Mouse (Mus musculus) adrenal gland (tissue): ENCODE measurements around the gene Slfn4.
"Not testable (repeated sequence)": the region's sequence is repeated elsewhere in the genome, so short reads cannot be mapped to it uniquely, and the experiment has no call there.

Experiments used
- intact Hi-C: fragments of 180-260 bp; cut with DNase I; formaldehyde crosslinking; loops from one replicate; pipeline ENCODE4 v1.15.1; 2025
- long read RNA-seq, 2 experiments: library from polyadenylated mRNA; unstranded; transcript quantifications; one replicate each; pipeline ENCODE4 v2.0.0; 2020; ENCODE audit warnings: borderline replicate concordance in 1 of 2; ENCODE audit not compliant: insufficient replicate concordance in 1 of 2

Gene Slfn4
- long read RNA-seq, experiment 1: 0 reads
- long read RNA-seq, experiment 2: 0 reads

DNA sequence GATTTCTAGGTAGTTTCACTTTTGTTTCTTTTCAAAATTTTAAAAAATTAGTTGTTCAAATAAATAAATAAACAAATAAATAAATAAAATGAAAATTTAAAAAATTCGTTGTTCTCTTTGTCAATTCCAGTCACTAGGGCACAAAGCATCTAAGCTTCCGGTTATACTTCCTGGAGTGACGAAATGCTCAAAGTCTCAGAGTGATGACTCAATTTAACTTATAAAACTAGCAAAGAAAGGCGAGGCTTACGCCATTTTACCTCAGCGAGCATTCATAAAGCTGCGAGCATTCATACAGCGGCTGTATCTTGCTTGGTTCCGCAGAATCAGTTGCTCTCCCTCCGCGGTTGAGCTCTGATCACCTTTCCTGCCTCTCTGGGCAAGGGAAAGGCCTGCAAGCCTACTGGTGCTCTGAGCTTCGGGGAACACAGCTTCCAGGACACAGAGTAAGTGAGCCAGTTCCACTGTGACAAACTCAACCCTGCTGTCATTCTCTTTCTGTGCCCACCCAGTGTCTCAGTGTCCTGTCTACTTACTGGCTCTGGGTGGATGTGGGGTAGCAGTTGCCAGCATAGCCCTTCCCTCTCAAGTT lies at the start of gene Slfn4:
Gene Slfn4, plus strand, starts transcription at position 239 of the 592 bp plus-strand sequence.
- intact Hi-C loops: no loop called here

- intact Hi-C loops: not testable (repeated sequence)
Observed at GRCm38 (mm10) chr11:83125633-83126032, 49.4 kb upstream of the Slfn4 start.

GRCm38 (mm10) chr11:83137253-83137652 lies 37.7 kb upstream of the Slfn4 start:
- intact Hi-C loops: not testable (repeated sequence)

DNA sequence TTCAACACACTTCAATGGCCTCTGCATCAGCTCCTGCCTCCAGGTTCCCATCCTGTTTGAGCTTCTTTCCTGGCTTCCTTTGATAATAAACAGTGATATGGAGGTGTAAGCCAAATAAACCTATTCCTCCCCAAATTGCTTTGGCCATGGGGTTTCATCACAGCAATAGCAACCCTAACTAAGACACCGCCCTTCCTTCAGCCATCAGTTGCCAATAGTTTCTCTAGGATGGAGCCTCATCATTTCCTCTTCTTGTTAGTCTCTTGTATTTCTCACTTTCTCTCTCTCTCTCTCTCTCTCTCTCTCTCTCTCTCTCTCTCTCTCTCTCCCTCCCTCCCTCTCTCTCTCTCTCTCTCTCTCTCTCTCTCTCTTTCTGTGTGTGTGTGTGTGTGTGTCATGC lies 26.0 kb upstream of the Slfn4 start:
- intact Hi-C loops: not testable (repeated sequence)

DNA sequence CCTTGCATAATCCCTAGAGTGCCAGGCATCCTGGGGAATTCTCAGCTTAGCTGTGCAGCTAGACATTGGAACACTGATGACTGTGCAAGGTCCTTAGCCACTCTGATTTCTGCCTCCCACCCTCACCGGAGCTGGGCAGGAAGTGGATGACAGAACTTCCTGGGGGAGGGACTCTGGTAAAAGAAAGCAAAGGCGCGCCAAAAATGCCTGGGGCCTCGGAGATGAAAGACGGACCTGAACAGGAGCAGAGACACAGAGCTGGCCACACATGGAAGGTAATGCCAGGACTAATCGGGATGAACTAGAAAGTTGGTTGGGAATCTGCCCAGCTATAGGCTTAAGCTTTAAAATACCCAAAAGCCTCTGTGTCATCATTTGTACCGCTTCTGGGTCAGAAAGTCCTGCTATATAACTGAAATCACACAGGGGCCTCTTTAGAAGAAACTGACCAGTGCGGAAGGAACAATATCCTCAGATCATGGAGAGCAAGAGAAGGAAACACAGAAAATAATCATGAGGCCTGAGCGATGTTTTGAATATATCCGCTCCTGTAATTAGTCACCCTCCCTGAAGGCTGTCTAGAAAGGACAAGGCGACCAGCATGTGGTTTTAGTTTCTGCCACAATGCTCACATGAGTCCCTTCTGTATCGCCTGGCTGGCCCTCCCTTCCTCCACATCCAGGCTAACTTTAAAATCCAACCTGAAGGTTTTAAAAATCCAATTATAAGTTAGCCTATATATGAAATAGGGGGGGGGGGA lies 16.3 kb downstream of the Slfn4 start, which contains the start of gene Slfn3:
Gene Slfn3, plus strand, starts transcription at position 197 of the 760 bp plus-strand sequence.
- intact Hi-C loops: no loop called here

DNA sequence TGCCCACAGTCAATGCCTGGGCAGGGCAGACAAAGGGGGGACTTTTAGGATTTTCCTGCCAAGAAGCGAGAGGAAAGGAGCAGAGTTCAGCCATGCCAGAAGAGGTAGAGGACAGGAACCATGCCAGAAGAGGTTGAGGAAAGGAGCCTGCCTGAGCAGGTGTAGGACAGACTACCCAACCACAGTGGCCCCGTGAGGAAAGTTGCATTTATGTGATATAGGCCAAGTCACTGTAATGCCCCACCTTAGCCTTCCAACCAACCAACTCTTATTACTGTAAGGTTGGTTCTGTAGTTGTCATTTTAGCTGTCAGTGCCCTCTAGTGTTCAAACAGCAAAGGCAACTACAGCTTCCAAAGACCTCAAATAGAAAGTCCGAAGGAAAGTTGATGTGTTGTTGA lies 17.0 kb downstream of the Slfn4 start:
- intact Hi-C loops: no loop called here

DNA sequence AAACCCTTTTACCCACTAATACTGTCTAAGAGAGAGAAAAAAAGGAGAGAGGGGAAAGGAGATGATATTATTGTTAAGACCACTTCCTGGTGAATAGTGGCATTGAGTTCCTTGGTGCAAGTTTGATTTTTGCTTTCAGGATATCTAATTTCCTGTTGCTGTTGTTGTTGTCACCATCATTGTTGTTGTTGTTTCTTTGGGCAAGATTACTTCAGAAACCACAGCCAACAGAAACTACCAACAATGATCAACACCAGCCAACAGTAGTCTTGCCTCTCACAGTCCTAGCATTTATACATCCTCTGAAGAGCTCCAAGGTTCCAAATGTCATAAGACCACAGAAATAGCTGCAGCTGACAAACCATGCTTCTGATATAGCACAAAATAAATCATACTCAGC lies 30.0 kb downstream of the Slfn4 start:
- intact Hi-C loops: no loop called here

DNA sequence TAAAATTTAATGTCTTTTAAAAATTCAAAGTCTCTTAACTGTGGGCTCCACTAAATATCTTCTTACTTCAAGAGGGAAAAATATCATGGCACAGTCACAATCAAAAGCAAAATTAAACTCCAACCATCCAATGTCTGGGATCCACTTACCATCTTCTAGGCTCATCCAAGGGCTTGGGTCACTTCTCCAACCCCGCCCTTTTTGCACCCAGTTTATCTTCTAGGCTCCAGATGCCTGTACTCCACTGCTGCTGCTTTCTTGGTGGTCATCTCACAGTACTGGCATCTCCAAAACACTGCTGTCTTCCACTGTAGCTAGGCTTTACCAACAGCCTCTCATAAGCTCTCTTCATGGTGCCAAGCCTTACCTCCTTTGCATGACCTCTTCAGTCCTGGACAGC lies 41.1 kb downstream of the Slfn4 start:
- intact Hi-C loops: no loop called here

DNA sequence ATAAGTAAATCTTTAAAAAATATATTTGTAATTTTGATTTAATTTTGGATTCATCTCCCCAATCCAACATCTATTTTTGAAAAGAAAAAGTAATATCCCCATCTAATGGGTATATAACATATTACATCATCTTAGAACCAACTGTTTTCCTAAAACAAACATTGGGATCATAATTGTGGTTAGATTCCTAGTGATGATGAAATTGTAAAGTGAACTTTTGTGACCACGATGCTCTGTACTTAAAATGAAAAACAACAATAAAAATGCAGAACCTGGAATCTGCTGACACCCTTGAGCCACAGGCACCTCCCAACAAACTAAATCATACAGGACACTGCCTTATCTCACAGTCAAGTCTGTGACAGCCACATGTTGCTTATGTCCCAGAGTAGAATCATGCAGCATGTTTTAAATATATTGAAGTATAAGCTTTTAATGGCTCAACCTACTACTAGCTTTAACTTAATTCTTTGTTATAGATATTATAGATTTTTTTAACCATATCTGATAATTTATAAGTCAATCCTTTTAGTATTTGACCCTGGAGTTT lies 46.4 kb downstream of the Slfn4 start:
- intact Hi-C loops: no loop called here

- intact Hi-C loops: no loop called here
Observed at GRCm38 (mm10) chr11:83223367-83223766, 48.4 kb downstream of the Slfn4 start.

- intact Hi-C loops: not testable (repeated sequence)
Observed at GRCm38 (mm10) chr11:83223793-83224192, 48.8 kb downstream of the Slfn4 start.

DNA sequence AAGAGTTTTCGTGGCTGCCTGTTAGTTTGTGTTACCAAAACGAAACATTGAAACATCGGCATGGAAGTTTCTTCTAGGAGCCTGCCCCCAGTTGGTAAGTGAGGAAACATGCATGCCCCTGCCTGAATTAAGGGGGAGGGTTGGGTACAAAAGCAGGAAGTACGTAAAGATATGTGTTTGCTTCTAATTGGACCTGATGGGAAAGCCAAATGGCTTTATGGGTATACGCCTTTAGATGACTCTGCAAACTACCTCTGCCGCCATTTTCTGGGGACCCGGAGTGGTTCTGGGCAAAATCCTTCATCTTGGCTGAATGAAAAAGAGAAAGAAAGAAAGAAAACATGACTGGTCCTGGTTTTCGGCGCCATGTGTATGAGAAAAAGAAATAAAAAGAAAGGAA lies 49.2 kb downstream of the Slfn4 start:
- intact Hi-C loops: no loop called here

GRCm38 (mm10) chr11:83224750-83225149 lies 49.8 kb downstream of the Slfn4 start:
- intact Hi-C loops: no loop called here

DNA sequence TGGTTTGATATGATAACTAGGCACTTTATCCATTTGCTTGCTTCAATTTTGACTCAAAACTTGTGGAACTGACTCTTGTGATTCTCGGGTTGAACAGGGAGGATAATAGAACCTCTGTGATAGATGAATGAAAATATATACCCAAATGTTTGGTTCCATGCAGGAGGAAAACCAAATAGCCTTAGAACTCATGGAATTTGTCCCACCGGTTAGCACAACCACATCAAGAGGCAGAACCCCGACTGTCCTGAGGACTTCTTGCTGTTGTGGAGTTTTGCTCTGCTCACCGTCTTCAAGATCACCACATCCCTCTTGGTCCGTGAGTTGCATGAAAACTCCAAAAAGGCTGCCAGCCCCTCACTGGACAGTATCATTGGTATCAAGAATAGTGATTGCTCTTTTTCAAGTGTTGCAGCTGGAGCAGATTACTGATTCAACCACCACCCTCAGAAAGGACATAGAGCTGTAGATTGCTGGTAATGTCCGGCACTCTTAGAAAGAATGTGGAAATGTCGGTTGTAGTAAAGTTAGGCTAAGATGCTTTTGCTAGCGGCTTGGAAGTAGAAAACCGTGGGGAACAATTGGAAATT lies 50.5 kb downstream of the Slfn4 start:
- intact Hi-C loops: no loop called here

- intact Hi-C loops: no loop called here
Observed at GRCm38 (mm10) chr11:83227926-83228723, 53.1 kb downstream of the Slfn4 start.

DNA sequence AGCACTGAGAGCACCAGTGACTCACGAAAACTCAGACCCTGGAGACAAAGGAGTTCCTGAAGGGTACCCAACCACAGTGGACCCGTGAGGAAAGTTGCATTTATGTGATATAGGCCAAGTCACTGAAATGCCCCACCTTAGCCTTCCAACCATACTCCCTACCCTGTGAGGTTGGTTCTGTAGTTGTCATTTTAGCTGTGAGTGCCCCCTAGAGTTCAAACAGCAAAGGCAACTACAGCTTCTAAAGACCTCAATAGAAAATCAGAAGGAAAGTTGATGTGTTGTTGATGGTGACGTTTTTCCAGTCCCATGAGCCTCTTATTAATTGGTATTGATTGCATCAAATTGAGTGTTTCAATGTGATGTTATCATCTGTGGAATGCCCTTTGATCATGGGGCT lies 56.0 kb downstream of the Slfn4 start:
- intact Hi-C loops: no loop called here

DNA sequence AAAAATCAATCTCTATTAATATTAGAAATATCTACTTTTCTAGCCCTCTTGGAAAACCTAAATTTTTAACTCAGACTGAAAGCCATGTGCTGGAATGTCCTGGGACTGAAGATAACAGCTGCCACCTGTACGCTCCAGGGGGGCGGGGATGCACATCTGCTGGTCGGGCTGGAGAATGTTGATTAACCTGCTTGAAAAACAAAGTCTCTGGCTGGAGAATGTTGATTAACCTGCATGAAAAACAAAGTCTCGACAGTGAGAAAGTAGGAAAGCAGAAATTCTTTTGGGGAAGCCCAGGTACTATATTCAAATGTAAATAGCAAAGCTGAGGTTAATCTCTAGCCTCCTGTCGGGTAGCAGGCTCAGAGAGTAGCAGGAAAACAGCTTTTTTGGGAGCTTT lies 58.6 kb downstream of the Slfn4 start:
- intact Hi-C loops: not testable (repeated sequence)

- intact Hi-C loops: not testable (repeated sequence)
Observed at GRCm38 (mm10) chr11:83237390-83237789, 62.4 kb downstream of the Slfn4 start.

- intact Hi-C loops: no loop called here
Observed at GRCm38 (mm10) chr11:83238389-83238788, 63.4 kb downstream of the Slfn4 start.

- intact Hi-C loops: no loop called here
Observed at GRCm38 (mm10) chr11:83239811-83240210, 64.8 kb downstream of the Slfn4 start.
